Mouse (Mus musculus) embryonic facial prominence, embryonic 15.5 days (tissue): ENCODE data around the gene Zfp715. TPM values are rescaled to one million over a fixed set of nuclear protein-coding genes. Genes with fewer than 3 reads are reported as not detected.
"Not testable (repeated sequence)": the region's sequence is repeated elsewhere in the genome, so short reads cannot be mapped to it uniquely, and the experiment has no call there.

ENCODE experiments used
- ATAC-seq: fragments of 200-750 bp; cut with Nextera tagmentation; 2 replicates; pipeline ENCODE4 v1.8.0; 2017; ENCODE audit warnings: low read depth, moderate TSS enrichment; ENCODE audit not compliant: insufficient number of reproducible peaks, low FRiP score, low TSS enrichment
- H3K27ac ChIP-seq: fragments of 300-500 bp; sonication (generic); replicated peaks from 2 replicates; pipeline ENCODE4 v1.5.1; 2015; ENCODE audit warnings: mild to moderate bottlenecking, inconsistent platforms
- H3K27me3 ChIP-seq: fragments of 300-500 bp; sonication (generic); 2 replicates; pipeline ENCODE4 v1.6.1; 2015; ENCODE audit warnings: inconsistent platforms
- H3K36me3 ChIP-seq: fragments of 300-500 bp; sonication (generic); 2 replicates; pipeline ENCODE4 v1.6.1; 2015; ENCODE audit warnings: mild to moderate bottlenecking, inconsistent platforms
- H3K4me1 ChIP-seq: fragments of 300-500 bp; sonication (generic); 2 replicates; pipeline ENCODE4 v1.6.1; 2015; ENCODE audit warnings: inconsistent platforms
- H3K4me2 ChIP-seq: fragments of 300-500 bp; sonication (generic); replicated peaks from 2 replicates; pipeline ENCODE4 v1.6.1; 2015; ENCODE audit warnings: mild to moderate bottlenecking, inconsistent platforms
- H3K4me3 ChIP-seq: fragments of 300-500 bp; sonication (generic); replicated peaks from 2 replicates; pipeline ENCODE4 v1.5.1; 2015; ENCODE audit warnings: mild to moderate bottlenecking, inconsistent platforms
- H3K9ac ChIP-seq: fragments of 300-500 bp; sonication (generic); 2 replicates; pipeline ENCODE4 v1.6.1; 2015; ENCODE audit warnings: inconsistent platforms
- H3K9me3 ChIP-seq: fragments of 300-500 bp; sonication (generic); replicated peaks from 2 replicates; pipeline ENCODE4 v1.6.1; 2016; ENCODE audit warnings: inconsistent platforms
- WGBS: fragments of 180-500 bp; shearing (Covaris S2); methylation state at CpG from one replicate; pipeline ENCODE4 v1.1.7; 2015; 5-methylcytosine and 5-hydroxymethylcytosine counted together
- polyA plus RNA-seq: library from polyadenylated mRNA; unstranded; fragments of >200 nt; fragmentation: Nextera tagmentation; extraction: Ambion mirVana; gene quantifications from 2 replicates; pipeline ENCODE4 v1.2.1, GENCODE M21; 2015

Gene Zfp715
- polyA plus RNA-seq, 1 experiment from 2014 or later, result 12.5 TPM

- Histone ChIP-seq H3K9ac (no peak overlapping the region), H3K4me3 (no peak overlapping the region), H3K4me2 (no peak overlapping the region), H3K9me3 (no peaks in the 10 kb centered on the region), H3K27me3 (no peaks in the 10 kb centered on the region), H3K4me1 (no peaks in the 10 kb centered on the region), H3K27ac (no peak overlapping the region), H3K36me3 (peaks cover 10% of the 10 kb centered on the region; the same call in 1 of the 2 replicates)
- ATAC-seq, result no peak
- WGBS, result 87% methylated on average over 3 of the region's 3 CpGs
Observed at GRCm38 (mm10) chr7:43291524-43291923, 21.6 kb downstream of the Zfp715 start.

- peak overlapping the region; percentile 25 for H3K4me3 ChIP-seq
- no peak for ATAC-seq
- 10% methylated on average over 18 of the region's 18 CpGs for WGBS
- H3K36me3 ChIP-seq, result no peaks in the 10 kb centered on the region
- H3K27ac ChIP-seq, result no peak overlapping the region
- H3K4me2 ChIP-seq, result peak overlapping the region; percentile 39
- no peaks in the 10 kb centered on the region for H3K9me3 ChIP-seq
- no peak overlapping the region for H3K9ac ChIP-seq
- no peaks in the 10 kb centered on the region for H3K4me1 ChIP-seq
- no peaks in the 10 kb centered on the region for H3K27me3 ChIP-seq
Observed at GRCm38 (mm10) chr7:43282859-43283595, 30.1 kb downstream of the Zfp715 start.

- Histone ChIP-seq H3K27ac (no peak overlapping the region), H3K27me3 (no peaks in the 10 kb centered on the region), H3K4me3 (no peak overlapping the region), H3K4me2 (no peak overlapping the region), H3K4me1 (no peaks in the 10 kb centered on the region), H3K36me3 (no peaks in the 10 kb centered on the region), H3K9me3 (no peaks in the 10 kb centered on the region), H3K9ac (no peak overlapping the region)
- no peak for ATAC-seq
- 79% methylated on average over 3 of the region's 3 CpGs for WGBS
Observed at GRCm38 (mm10) chr7:43282459-43282858, 30.6 kb downstream of the Zfp715 start.

GRCm38 (mm10) chr7:43277401-43277800, 35.7 kb downstream of the Zfp715 start:
- H3K36me3 ChIP-seq, result no peaks in the 10 kb centered on the region
- 50% methylated on average over 5 of the region's 5 CpGs for WGBS
- no peak overlapping the region for H3K27ac ChIP-seq
- H3K4me3 ChIP-seq, result no peak overlapping the region
- no peaks in the 10 kb centered on the region for H3K27me3 ChIP-seq
- H3K9me3 ChIP-seq, result no peaks in the 10 kb centered on the region
- no peak for ATAC-seq
- H3K4me2 ChIP-seq, result no peak overlapping the region
- H3K4me1 ChIP-seq, result no peaks in the 10 kb centered on the region
- no peak overlapping the region for H3K9ac ChIP-seq

- not testable (repeated sequence) for H3K4me2 ChIP-seq, H3K36me3 ChIP-seq, H3K27me3 ChIP-seq
Observed at GRCm38 (mm10) chr7:43276178-43276577, 36.9 kb downstream of the Zfp715 start.

GRCm38 (mm10) chr7:43273476-43273875, 39.6 kb downstream of the Zfp715 start:
- H3K27me3 ChIP-seq, result no peaks in the 10 kb centered on the region
- WGBS, result 67% methylated on average over 1 of the region's 1 CpGs
- H3K9me3 ChIP-seq, result 0 out of 2 replicates have a peak, but pooled peaks cover 5% of the 10 kb centered on the region
- no peak overlapping the region for H3K27ac ChIP-seq
- no peaks in the 10 kb centered on the region for H3K36me3 ChIP-seq
- H3K4me1 ChIP-seq, result no peaks in the 10 kb centered on the region
- no peak overlapping the region for H3K4me2 ChIP-seq
- no peak for ATAC-seq
- no peak overlapping the region for H3K9ac ChIP-seq
- no peak overlapping the region for H3K4me3 ChIP-seq

More at GRCm38 (mm10) chr7:43276178-43276577, 36.9 kb downstream of the Zfp715 start:
- H3K9me3 ChIP-seq, H3K9ac ChIP-seq, H3K27ac ChIP-seq, H3K4me3 ChIP-seq, H3K4me1 ChIP-seq, ATAC-seq: not testable (repeated sequence)
- WGBS, result 55% methylated on average over 7 of the region's 7 CpGs

- peaks cover 14% of the 10 kb centered on the region; the same call in 1 of the 2 replicates for H3K9me3 ChIP-seq
- H3K4me1 ChIP-seq, H3K36me3 ChIP-seq, H3K4me3 ChIP-seq, H3K27ac ChIP-seq, H3K4me2 ChIP-seq, ATAC-seq, H3K27me3 ChIP-seq, H3K9ac ChIP-seq: not testable (repeated sequence)
- WGBS, result 89% methylated on average over 13 of the region's 13 CpGs
Observed at GRCm38 (mm10) chr7:43267359-43267758, 45.7 kb downstream of the Zfp715 start.

- ATAC-seq, result no peak
- no peaks in the 10 kb centered on the region for H3K27me3 ChIP-seq
- H3K9ac ChIP-seq, result no peak overlapping the region
- H3K4me1 ChIP-seq, result no peaks in the 10 kb centered on the region
- H3K36me3 ChIP-seq, result no peaks in the 10 kb centered on the region
- H3K27ac ChIP-seq, result no peak overlapping the region
- H3K4me3 ChIP-seq, result no peak overlapping the region
- H3K9me3 ChIP-seq, result no peaks in the 10 kb centered on the region
- no peak overlapping the region for H3K4me2 ChIP-seq
- WGBS, result 71% methylated on average over 7 of the region's 7 CpGs
Observed at GRCm38 (mm10) chr7:43253540-43253939, 59.6 kb downstream of the Zfp715 start.

- not testable (repeated sequence) for H3K9me3 ChIP-seq, H3K9ac ChIP-seq, H3K4me3 ChIP-seq, H3K27me3 ChIP-seq, H3K36me3 ChIP-seq, H3K4me2 ChIP-seq, H3K4me1 ChIP-seq, H3K27ac ChIP-seq, ATAC-seq
- WGBS, result 73% methylated on average over 1 of the region's 1 CpGs
Observed at GRCm38 (mm10) chr7:43250718-43251117, 62.4 kb downstream of the Zfp715 start.

Other genes with a start within 250 kb of the Zfp715 start
- not detected in 2 replicates for gene Zfp936, start 199.1 kb downstream of the Zfp715 start, polyA plus RNA-seq
- gene Siglecf, start 38.0 kb upstream of the Zfp715 start, polyA plus RNA-seq, result 0.21 and 0.24 TPM in 2 replicates
- gene Siglecg, start 94.9 kb upstream of the Zfp715 start, polyA plus RNA-seq, result 0.04 and 0.71 TPM in 2 replicates
- gene Lim2, start 114.4 kb upstream of the Zfp715 start, polyA plus RNA-seq, result not detected in 2 replicates
- gene Nkg7, start 123.8 kb upstream of the Zfp715 start, polyA plus RNA-seq, result 2.1 and 3.2 TPM in 2 replicates
- gene Cldnd2, start 127.5 kb upstream of the Zfp715 start, polyA plus RNA-seq, result not detected in 2 replicates
- 258 and 284 TPM in 2 replicates for gene Etfb, start 130.8 kb upstream of the Zfp715 start, polyA plus RNA-seq
- gene Gm45233, start 130.8 kb upstream of the Zfp715 start, polyA plus RNA-seq, result 0.26 and 0.94 TPM in 2 replicates
- gene Vsig10l, start 149.9 kb upstream of the Zfp715 start, polyA plus RNA-seq, result 13.6 and 15.3 TPM in 2 replicates
- gene Iglon5, start 176.8 kb upstream of the Zfp715 start, polyA plus RNA-seq, result 1.1 and 1.5 TPM in 2 replicates
- not detected in 2 replicates for gene 4931406B18Rik, start 192.6 kb upstream of the Zfp715 start, polyA plus RNA-seq
- gene Cd33, start 231.1 kb upstream of the Zfp715 start, polyA plus RNA-seq, result 1.9 and 2.8 TPM in 2 replicates
- gene Zfp658, start 249.0 kb upstream of the Zfp715 start, polyA plus RNA-seq, result 3.8 and 4.0 TPM in 2 replicates